Mouse (Mus musculus): ENCODE results near the gene Cby3. TPM values are rescaled to one million over a fixed set of nuclear protein-coding genes. Genes with fewer than 3 reads are reported as not detected.
"Not testable (repeated sequence)": the region's sequence is repeated elsewhere in the genome, so short reads cannot be mapped to it uniquely, and the experiment has no call there.

The Cby3 gene
- not detected for polyA plus RNA-seq (2012; fragmentation: generic; extraction: Trizol)

- Histone ChIP-seq H3ac (ENCODE audit: control insufficient read depth, insufficient read length) (no peak within 1 kb of the TSS), H3K79me2 (ENCODE audit: control insufficient read depth, insufficient read depth) (no peaks in the 10 kb centered on the region), H3K4me3 (no peak within 1 kb of the TSS), H3K27me3 (ENCODE audit: control insufficient read depth, insufficient read depth, insufficient read length) (peaks cover 27% of the 10 kb centered on the region), H3K4me2 (ENCODE audit: low read depth) (no peak within 1 kb of the TSS), H3K36me3 (ENCODE audit: control insufficient read depth, insufficient read depth) (no peaks in the 10 kb centered on the region)
- TF ChIP-seq SRF (IDR thresholded peaks at IDR 0.05; ENCODE audit: control insufficient read depth, insufficient read length, low read depth), result no peak
- no peak for TF ChIP-seq POLR2AphosphoS2 (IDR thresholded peaks at IDR 0.05; ENCODE audit: insufficient read length, low read depth)
- TF ChIP-seq CEBPB (IDR thresholded peaks at IDR 0.05; ENCODE audit: insufficient read depth, poor library complexity, severe bottlenecking), result no peak
- TF ChIP-seq MYOD1 (IDR thresholded peaks at IDR 0.05; ENCODE audit: control insufficient read depth in 1 of 3, insufficient read length in 2 of 3, low read depth in 2 of 3), result no peak
- TF ChIP-seq E2F4 (IDR thresholded peaks at IDR 0.05; ENCODE audit: insufficient read depth), result no peak
- no peak for TF ChIP-seq USF1 (IDR thresholded peaks at IDR 0.05; ENCODE audit: low read depth)
- no peak for TF ChIP-seq TCF3 (IDR thresholded peaks at IDR 0.05; ENCODE audit: insufficient read length, low read depth)
- no peak for TF ChIP-seq POLR2A (IDR thresholded peaks at IDR 0.05; ENCODE audit: insufficient read length, low read depth)
- TF ChIP-seq MAX (IDR thresholded peaks at IDR 0.05; ENCODE audit: low read depth), result no peak
- no peak for TF ChIP-seq MYOG (IDR thresholded peaks at IDR 0.05; ENCODE audit: control insufficient read depth in 1 of 3, insufficient read depth in 1 of 3, insufficient read length in 2 of 3, low read depth in 2 of 3)
Measured at GRCm38 (mm10) chr11:50354162-50354561, at the start of gene Cby3. Gene Cby3, plus strand, starts transcription at chr11:50354462.

GRCm38 (mm10) chr11:50312803-50313202, 41.5 kb upstream of the Cby3 start:
- peaks cover 77% of the 10 kb centered on the region for H3K79me2 ChIP-seq (ENCODE audit: control insufficient read depth, insufficient read depth)
- H3K36me3 ChIP-seq (ENCODE audit: control insufficient read depth, insufficient read depth), result peaks cover 24% of the 10 kb centered on the region

DNA sequence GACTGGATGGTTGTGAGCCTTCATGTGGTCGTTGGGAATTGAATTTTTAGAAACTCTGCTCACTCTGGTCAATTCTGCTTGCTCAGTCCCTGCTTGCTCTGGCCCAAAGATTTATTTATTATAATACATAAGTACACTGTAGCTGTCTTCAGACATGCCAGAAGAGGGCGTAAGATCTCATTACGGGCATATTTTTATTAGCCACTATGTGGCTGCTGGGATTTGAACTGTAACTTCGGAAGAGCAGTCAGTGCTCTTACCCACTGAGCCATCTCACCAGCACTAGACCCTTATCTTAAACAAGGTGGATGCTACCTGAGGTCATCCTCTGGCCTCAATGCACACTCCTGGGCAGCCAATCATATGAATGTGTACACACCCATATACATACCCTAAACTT, 34.9 kb upstream of the Cby3 start:
- not testable (repeated sequence) for H3ac ChIP-seq (ENCODE audit: control insufficient read depth, insufficient read length); H3K4me2 ChIP-seq (ENCODE audit: low read depth); H3K36me3 ChIP-seq (ENCODE audit: control insufficient read depth, insufficient read depth); H3K4me3 ChIP-seq; H3K27me3 ChIP-seq (ENCODE audit: control insufficient read depth, insufficient read depth, insufficient read length)
- peaks cover 100% of the 10 kb centered on the region for H3K79me2 ChIP-seq (ENCODE audit: control insufficient read depth, insufficient read depth)

More at GRCm38 (mm10) chr11:50312803-50313202, 41.5 kb upstream of the Cby3 start:
- no peak overlapping the region for H3K4me2 ChIP-seq (ENCODE audit: low read depth)
- no peak overlapping the region for H3ac ChIP-seq (ENCODE audit: control insufficient read depth, insufficient read length)
- no peak for TF ChIP-seq MAX (IDR thresholded peaks at IDR 0.05; ENCODE audit: low read depth)
- no peak for TF ChIP-seq E2F4 (IDR thresholded peaks at IDR 0.05; ENCODE audit: insufficient read depth)
- no peak for TF ChIP-seq CEBPB (IDR thresholded peaks at IDR 0.05; ENCODE audit: insufficient read depth, poor library complexity, severe bottlenecking)
- TF ChIP-seq SRF (IDR thresholded peaks at IDR 0.05; ENCODE audit: control insufficient read depth, insufficient read length, low read depth), result no peak
- no peak for TF ChIP-seq POLR2A (IDR thresholded peaks at IDR 0.05; ENCODE audit: insufficient read length, low read depth)
- no peak for TF ChIP-seq TCF3 (IDR thresholded peaks at IDR 0.05; ENCODE audit: insufficient read length, low read depth)
- TF ChIP-seq USF1 (IDR thresholded peaks at IDR 0.05; ENCODE audit: low read depth), result no peak
- no peak for TF ChIP-seq MYOD1 (IDR thresholded peaks at IDR 0.05; ENCODE audit: control insufficient read depth in 1 of 3, insufficient read length in 2 of 3, low read depth in 2 of 3)
- no peak for TF ChIP-seq REST (IDR thresholded peaks at IDR 0.05; ENCODE audit: insufficient read depth, insufficient read length)
- no peak for TF ChIP-seq POLR2AphosphoS2 (IDR thresholded peaks at IDR 0.05; ENCODE audit: insufficient read length, low read depth)
- no peak for TF ChIP-seq MYOG (IDR thresholded peaks at IDR 0.05; ENCODE audit: control insufficient read depth in 1 of 3, insufficient read depth in 1 of 3, insufficient read length in 2 of 3, low read depth in 2 of 3)
- no peak for TF ChIP-seq TCF12 (IDR thresholded peaks at IDR 0.05; ENCODE audit: insufficient read depth, poor library complexity, severe bottlenecking)
- no peaks in the 10 kb centered on the region for H3K27me3 ChIP-seq (ENCODE audit: control insufficient read depth, insufficient read depth, insufficient read length)
- no peak overlapping the region for H3K4me3 ChIP-seq

DNA sequence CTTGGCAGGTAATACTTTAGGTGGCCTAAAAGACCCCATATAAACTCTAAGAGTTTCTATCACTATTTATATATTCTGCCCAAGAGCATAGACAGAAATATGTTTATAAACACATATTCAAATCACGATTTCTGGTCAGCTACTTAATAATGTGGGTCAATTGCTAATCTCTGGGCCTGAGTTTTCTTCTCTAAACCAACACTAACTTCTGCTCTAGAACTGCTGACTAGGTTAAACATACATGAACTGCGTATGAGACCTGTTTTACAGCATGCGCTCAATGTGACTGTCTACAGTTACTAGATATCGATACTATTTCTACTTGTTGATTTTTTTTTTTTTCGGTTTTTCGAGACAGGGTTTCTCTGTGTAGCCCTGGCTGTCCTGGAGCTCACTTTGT, 33.0 kb upstream of the Cby3 start:
- Histone ChIP-seq H3K4me3 (no peak overlapping the region), H3K36me3 (ENCODE audit: control insufficient read depth, insufficient read depth) (no peaks in the 10 kb centered on the region), H3ac (ENCODE audit: control insufficient read depth, insufficient read length) (no peak overlapping the region), H3K4me2 (ENCODE audit: low read depth) (no peak overlapping the region), H3K27me3 (ENCODE audit: control insufficient read depth, insufficient read depth, insufficient read length) (no peaks in the 10 kb centered on the region), H3K79me2 (ENCODE audit: control insufficient read depth, insufficient read depth) (peaks cover 91% of the 10 kb centered on the region)
- no peak for TF ChIP-seq CEBPB (IDR thresholded peaks at IDR 0.05; ENCODE audit: insufficient read depth, poor library complexity, severe bottlenecking)
- no peak for TF ChIP-seq MYOG (IDR thresholded peaks at IDR 0.05; ENCODE audit: control insufficient read depth in 1 of 3, insufficient read depth in 1 of 3, insufficient read length in 2 of 3, low read depth in 2 of 3)
- no peak for TF ChIP-seq E2F4 (IDR thresholded peaks at IDR 0.05; ENCODE audit: insufficient read depth)
- TF ChIP-seq TCF12 (IDR thresholded peaks at IDR 0.05; ENCODE audit: insufficient read depth, poor library complexity, severe bottlenecking), result no peak
- no peak for TF ChIP-seq USF1 (IDR thresholded peaks at IDR 0.05; ENCODE audit: low read depth)
- TF ChIP-seq TCF3 (IDR thresholded peaks at IDR 0.05; ENCODE audit: insufficient read length, low read depth), result no peak
- no peak for TF ChIP-seq POLR2AphosphoS2 (IDR thresholded peaks at IDR 0.05; ENCODE audit: insufficient read length, low read depth)
- no peak for TF ChIP-seq MAX (IDR thresholded peaks at IDR 0.05; ENCODE audit: low read depth)
- no peak for TF ChIP-seq MYOD1 (IDR thresholded peaks at IDR 0.05; ENCODE audit: control insufficient read depth in 1 of 3, insufficient read length in 2 of 3, low read depth in 2 of 3)
- no peak for TF ChIP-seq REST (IDR thresholded peaks at IDR 0.05; ENCODE audit: insufficient read depth, insufficient read length)
- no peak for TF ChIP-seq SRF (IDR thresholded peaks at IDR 0.05; ENCODE audit: control insufficient read depth, insufficient read length, low read depth)
- TF ChIP-seq POLR2A (IDR thresholded peaks at IDR 0.05; ENCODE audit: insufficient read length, low read depth), result no peak

DNA sequence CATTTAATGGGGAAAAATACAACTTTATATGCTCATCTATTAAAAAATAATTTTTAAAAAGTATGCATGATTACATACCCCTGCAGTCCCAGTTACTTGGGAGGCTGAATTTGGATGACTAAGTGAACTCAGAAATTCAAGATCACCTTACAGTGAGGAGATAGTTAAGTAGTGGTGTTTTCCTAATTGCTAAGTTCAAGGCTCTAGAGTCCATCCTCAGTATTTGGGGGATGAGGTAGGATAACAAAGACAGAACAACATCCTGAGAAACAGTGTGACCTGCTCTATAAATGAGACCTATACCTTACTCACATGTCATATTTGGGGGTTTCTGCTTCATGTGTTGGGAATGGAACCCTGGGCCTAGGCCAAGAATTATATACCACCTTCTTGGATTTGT, 31.9 kb upstream of the Cby3 start:
- no peaks in the 10 kb centered on the region for H3K27me3 ChIP-seq (ENCODE audit: control insufficient read depth, insufficient read depth, insufficient read length)
- H3ac ChIP-seq (ENCODE audit: control insufficient read depth, insufficient read length), result no peak overlapping the region
- H3K36me3 ChIP-seq (ENCODE audit: control insufficient read depth, insufficient read depth), result no peaks in the 10 kb centered on the region
- peaks cover 80% of the 10 kb centered on the region for H3K79me2 ChIP-seq (ENCODE audit: control insufficient read depth, insufficient read depth)
- no peak overlapping the region for H3K4me3 ChIP-seq
- TF ChIP-seq REST (IDR thresholded peaks at IDR 0.05; ENCODE audit: insufficient read depth, insufficient read length) (no peak), MAX (IDR thresholded peaks at IDR 0.05; ENCODE audit: low read depth) (no peak), TCF12 (IDR thresholded peaks at IDR 0.05; ENCODE audit: insufficient read depth, poor library complexity, severe bottlenecking) (no peak), CEBPB (IDR thresholded peaks at IDR 0.05; ENCODE audit: insufficient read depth, poor library complexity, severe bottlenecking) (no peak), MYOD1 (IDR thresholded peaks at IDR 0.05; ENCODE audit: control insufficient read depth in 1 of 3, insufficient read length in 2 of 3, low read depth in 2 of 3) (no peak), POLR2A (IDR thresholded peaks at IDR 0.05; ENCODE audit: insufficient read length, low read depth) (no peak), TCF3 (IDR thresholded peaks at IDR 0.05; ENCODE audit: insufficient read length, low read depth) (no peak), E2F4 (IDR thresholded peaks at IDR 0.05; ENCODE audit: insufficient read depth) (no peak), POLR2AphosphoS2 (IDR thresholded peaks at IDR 0.05; ENCODE audit: insufficient read length, low read depth) (no peak), SRF (IDR thresholded peaks at IDR 0.05; ENCODE audit: control insufficient read depth, insufficient read length, low read depth) (no peak), MYOG (IDR thresholded peaks at IDR 0.05; ENCODE audit: control insufficient read depth in 1 of 3, insufficient read depth in 1 of 3, insufficient read length in 2 of 3, low read depth in 2 of 3) (no peak), USF1 (IDR thresholded peaks at IDR 0.05; ENCODE audit: low read depth) (no peak)
- H3K4me2 ChIP-seq (ENCODE audit: low read depth), result peak overlapping the region; percentile 35
